Mouse (Mus musculus) midbrain, embryonic 16.5 days (tissue): ENCODE results near the gene Vps51. TPM values are rescaled to one million over a fixed set of nuclear protein-coding genes. Genes with fewer than 3 reads are reported as not detected.
"Not testable (repeated sequence)": the region's sequence is repeated elsewhere in the genome, so short reads cannot be mapped to it uniquely, and the experiment has no call there.

Experiments
- ATAC-seq: fragments of 200-750 bp; cut with Nextera tagmentation; 2 replicates; pipeline ENCODE4 v1.8.0; 2017; ENCODE audit warnings: moderate TSS enrichment
- H3K27ac ChIP-seq: fragments of 300-500 bp; sonication (generic); 2 replicates; pipeline ENCODE4 v1.5.1; 2014; ENCODE audit warnings: mild to moderate bottlenecking, low read length, mixed read lengths
- H3K27me3 ChIP-seq: fragments of 300-500 bp; sonication (generic); 2 replicates; pipeline ENCODE4 v1.6.1; 2014; ENCODE audit warnings: low read depth, low read length, mixed read lengths; ENCODE audit not compliant: control insufficient read depth, insufficient read depth
- H3K36me3 ChIP-seq: fragments of 300-500 bp; sonication (generic); 2 replicates; pipeline ENCODE4 v1.6.1; 2014; ENCODE audit warnings: mild to moderate bottlenecking, low read length, moderate library complexity, mixed read lengths; ENCODE audit not compliant: control insufficient read depth, insufficient read depth
- H3K4me1 ChIP-seq: fragments of 300-500 bp; sonication (generic); 2 replicates; pipeline ENCODE4 v1.6.1; 2014; ENCODE audit warnings: mild to moderate bottlenecking, low read length, mixed read lengths; ENCODE audit not compliant: control insufficient read depth, insufficient read depth
- H3K4me2 ChIP-seq: fragments of 300-500 bp; sonication (generic); 2 replicates; pipeline ENCODE4 v1.6.1; 2014; ENCODE audit warnings: mild to moderate bottlenecking, low read length, mixed read lengths
- H3K4me3 ChIP-seq: fragments of 300-500 bp; sonication (generic); 2 replicates; pipeline ENCODE4 v1.5.1; 2014; ENCODE audit warnings: low read depth, mild to moderate bottlenecking, low read length, moderate library complexity, mixed read lengths
- H3K9ac ChIP-seq: fragments of 300-500 bp; sonication (generic); 2 replicates; pipeline ENCODE4 v1.6.1; 2014; ENCODE audit warnings: low read depth, low read length, mixed read lengths
- H3K9me3 ChIP-seq: fragments of 300-500 bp; sonication (generic); replicated peaks from 2 replicates; pipeline ENCODE4 v1.6.1; 2014; ENCODE audit warnings: mild to moderate bottlenecking, low read length, mixed read lengths; ENCODE audit not compliant: control insufficient read depth, poor library complexity, severe bottlenecking
- WGBS: fragments of 180-500 bp; shearing (Covaris S2); extraction: QIAGEN DNeasy Blood & Tissue Kit; methylation state at CpG from one replicate; pipeline ENCODE4 v1.1.7; 2014; 5-methylcytosine and 5-hydroxymethylcytosine counted together
- polyA plus RNA-seq: library from polyadenylated mRNA; unstranded; fragments of >200 nt; fragmentation: Nextera tagmentation; extraction: Ambion mirVana; gene quantifications from 2 replicates; pipeline ENCODE4 v1.2.1, GENCODE M21; 2015

Vps51 gene
- polyA plus RNA-seq, 1 experiment from 2014 or later, result 93.9 TPM

DNA sequence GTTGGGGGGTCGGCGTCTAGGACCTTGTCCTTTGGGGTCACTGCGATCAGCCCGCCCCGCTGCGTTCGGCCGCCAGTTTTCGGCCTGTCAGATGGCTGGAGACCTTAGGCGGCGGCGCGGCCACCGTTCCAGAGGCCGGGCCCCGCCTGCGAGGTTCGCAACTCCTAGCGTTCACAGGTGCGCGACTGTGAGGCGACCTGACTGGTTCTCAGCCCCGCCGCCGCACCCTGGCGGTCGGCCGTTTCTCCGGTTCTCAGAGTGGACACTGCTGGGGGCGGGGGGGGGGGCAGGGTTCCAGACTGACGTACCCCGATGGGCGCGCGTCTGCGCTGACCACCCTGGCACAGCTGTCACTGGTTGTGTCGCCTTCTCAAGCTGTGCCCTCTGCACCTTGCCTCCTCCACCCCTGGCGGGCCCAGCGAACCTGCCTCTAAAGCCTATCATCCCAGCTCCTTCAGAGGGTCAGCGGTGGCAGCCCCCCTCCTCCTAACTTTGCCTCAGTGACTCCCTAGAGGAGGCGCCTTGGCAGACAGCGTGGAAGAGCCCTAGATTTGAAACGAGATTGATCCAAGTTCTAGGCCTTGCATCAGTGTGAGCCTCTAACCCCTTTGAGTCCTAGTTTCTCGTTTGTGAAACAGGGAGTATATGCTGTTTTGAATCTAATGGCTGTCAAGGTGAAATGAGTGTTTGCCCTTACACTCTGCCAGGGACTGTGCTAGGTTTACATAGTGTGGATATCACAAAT is 29.7 kb downstream of the Vps51 start:
- Histone ChIP-seq H3K27me3 (no peaks in the 10 kb centered on the region), H3K9me3 (no peaks in the 10 kb centered on the region), H3K4me1 (peaks cover 20% of the 10 kb centered on the region), H3K27ac (peak overlapping the region; percentile 99), H3K9ac (peak overlapping the region; percentile 81), H3K36me3 (peaks cover 34% of the 10 kb centered on the region), H3K4me2 (peak overlapping the region; percentile 94), H3K4me3 (peak overlapping the region; percentile 92)
- peak; percentile 23 for ATAC-seq
- WGBS, result 2% methylated on average over 38 of the region's 44 CpGs

DNA sequence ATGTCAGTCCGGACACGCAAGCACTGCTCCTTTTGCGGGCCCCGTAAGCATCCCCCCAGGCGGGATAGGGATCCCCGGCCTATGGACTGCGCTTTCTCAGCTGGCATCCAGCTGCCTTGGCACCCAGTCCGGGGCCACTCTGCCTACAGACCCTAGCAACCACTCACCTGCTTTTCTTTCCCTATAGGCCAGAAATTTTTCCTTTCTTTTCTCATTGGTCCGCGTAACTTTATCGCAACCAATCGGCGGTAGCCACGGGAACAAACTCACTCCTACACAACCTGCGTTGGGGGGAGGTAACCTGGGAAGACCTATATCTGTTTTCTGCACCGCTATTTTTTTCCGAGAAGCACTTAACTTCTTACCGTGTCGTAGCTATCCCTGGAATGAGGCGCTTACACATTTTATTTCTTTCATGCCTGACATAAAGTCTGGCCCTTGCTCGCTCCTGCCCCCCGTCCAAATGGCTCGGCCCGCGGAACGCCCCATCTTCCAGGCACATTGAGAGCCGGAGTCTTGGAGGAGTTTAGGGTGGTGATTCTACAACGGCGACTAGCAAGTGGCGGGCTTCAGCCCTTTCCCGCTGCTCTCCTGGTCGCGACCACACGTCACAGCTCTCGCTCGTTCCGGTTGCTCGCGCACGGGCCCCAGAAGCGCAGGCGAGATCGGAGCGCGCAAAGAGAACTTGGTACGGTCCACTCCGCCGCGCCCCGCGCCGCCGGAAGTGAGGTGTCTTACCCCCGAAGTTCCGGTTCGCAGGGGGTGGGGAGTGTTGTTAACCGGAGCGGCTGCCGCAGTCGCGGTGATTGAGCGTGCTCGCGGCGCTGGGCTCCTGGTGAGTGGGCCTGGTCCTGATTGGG is 30.5 kb downstream of the Vps51 start, which contains the start of gene Syvn1:
Gene Syvn1, plus strand, starts transcription at position 283 of the 860 bp plus-strand sequence.
- Histone ChIP-seq H3K27me3 (no peaks in the 10 kb centered on the region), H3K4me1 (peaks cover 20% of the 10 kb centered on the region), H3K9ac (peak within 1 kb of the TSS; percentile 81), H3K36me3 (peaks cover 29% of the 10 kb centered on the region), H3K4me2 (peak within 1 kb of the TSS; percentile 94), H3K4me3 (peak within 1 kb of the TSS; percentile 92), H3K27ac (peak within 1 kb of the TSS; percentile 99), H3K9me3 (no peaks in the 10 kb centered on the region)
- ATAC-seq, result peak; percentile 91
- under 1% methylated on average over 65 of the region's 65 CpGs for WGBS

DNA sequence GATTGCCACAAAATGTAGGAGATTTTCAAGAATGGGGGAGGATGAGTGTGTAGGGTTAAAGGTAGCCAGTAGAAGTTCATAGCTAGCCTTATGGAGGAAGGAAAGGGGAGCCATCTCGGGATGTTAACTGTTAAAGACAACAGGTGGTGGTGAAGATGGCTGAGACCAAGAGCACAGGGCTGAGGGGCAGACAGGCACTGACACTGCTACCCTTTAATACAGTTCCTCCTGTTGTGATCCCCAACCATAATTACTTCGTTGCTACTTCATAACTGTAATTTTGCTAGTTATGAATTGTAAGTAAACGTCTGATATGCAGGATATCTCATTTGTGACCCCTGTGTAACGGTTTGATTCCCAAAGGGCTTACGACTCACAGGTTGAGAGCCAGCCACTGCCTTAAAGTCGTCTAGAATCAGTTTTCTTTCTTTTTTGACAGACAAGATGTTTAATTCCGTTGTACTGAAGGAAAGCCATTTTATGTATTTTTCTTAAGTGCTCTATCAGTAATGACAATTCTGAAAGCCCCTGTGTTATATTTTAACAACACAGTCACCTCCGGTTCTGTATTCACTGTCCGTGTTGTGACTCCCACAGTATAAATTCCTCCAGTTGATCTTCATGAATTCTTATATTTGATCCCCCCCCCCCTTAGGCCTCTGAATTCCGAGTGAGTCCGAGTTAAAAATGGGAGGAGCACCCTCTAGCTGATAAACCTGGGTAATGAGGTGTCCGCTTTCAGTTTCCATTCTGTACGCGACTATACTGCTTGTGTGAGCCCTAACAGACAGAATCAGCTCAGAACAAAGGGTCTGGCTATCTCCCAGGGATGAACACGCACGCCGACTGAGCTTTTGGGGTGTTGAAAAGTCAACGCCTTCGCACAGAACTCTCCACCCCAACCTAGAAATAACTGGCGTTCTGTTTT is 31.4 kb downstream of the Vps51 start:
- H3K27me3 ChIP-seq, result no peaks in the 10 kb centered on the region
- H3K9me3 ChIP-seq, result no peaks in the 10 kb centered on the region
- peak overlapping the region; percentile 81 for H3K9ac ChIP-seq
- H3K27ac ChIP-seq, result peak overlapping the region; percentile 99
- H3K4me1 ChIP-seq, result peaks cover 20% of the 10 kb centered on the region
- peak overlapping the region; percentile 92 for H3K4me3 ChIP-seq
- H3K4me2 ChIP-seq, result peak overlapping the region; percentile 94
- ATAC-seq, result peak; percentile 44
- 19% methylated on average over 20 of the region's 20 CpGs for WGBS
- peaks cover 23% of the 10 kb centered on the region for H3K36me3 ChIP-seq

DNA sequence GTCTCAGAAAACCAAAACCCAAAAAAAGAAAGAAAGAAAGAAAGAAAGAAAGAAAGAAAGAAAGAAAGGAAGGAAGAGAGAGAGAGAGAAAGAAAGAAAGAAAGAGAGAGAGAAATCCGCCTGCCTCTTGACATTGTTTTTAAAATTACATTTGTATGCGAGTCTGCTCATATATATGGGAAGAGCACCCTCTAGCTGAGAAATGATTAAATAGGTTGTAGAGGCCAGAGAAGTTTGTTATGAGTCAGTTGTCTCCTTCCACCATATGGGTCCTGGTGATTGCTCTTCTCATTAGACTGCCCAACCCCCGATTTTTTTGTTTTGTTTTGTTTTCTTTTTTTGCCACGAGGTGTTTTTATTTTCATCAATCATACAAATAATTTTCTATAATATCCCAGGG is 32.9 kb downstream of the Vps51 start:
- not testable (repeated sequence) for H3K27ac ChIP-seq, H3K36me3 ChIP-seq, H3K27me3 ChIP-seq, ATAC-seq, H3K9me3 ChIP-seq, H3K4me3 ChIP-seq, H3K9ac ChIP-seq, H3K4me2 ChIP-seq
- 63% methylated on average over 4 of the region's 4 CpGs for WGBS
- peaks cover 20% of the 10 kb centered on the region for H3K4me1 ChIP-seq

DNA sequence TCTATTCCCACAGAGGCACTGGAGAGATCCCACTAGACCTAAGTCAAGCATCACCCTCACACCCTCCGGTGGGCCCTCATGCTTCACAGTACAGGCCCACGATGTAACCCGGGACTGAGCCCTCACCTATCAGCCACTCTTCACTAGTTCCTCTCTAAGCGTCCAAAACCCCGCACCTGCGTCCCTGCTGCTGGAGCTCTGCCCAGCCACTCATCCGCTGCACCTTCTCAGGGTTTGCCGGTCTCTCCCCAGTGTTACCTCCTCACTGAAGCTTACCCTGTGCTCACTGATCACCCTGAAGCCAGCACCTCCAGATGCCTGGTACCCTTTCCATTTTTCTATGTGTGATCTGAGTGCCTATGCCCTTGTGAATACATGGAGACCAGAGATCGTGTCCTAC is 34.7 kb downstream of the Vps51 start:
- H3K4me1 ChIP-seq, result peaks cover 8% of the 10 kb centered on the region
- 82% methylated on average over 9 of the region's 9 CpGs for WGBS
- H3K27me3 ChIP-seq, result no peaks in the 10 kb centered on the region
- H3K4me3 ChIP-seq, result no peak overlapping the region
- H3K36me3 ChIP-seq, result no peaks in the 10 kb centered on the region
- no peaks in the 10 kb centered on the region for H3K9me3 ChIP-seq
- no peak for ATAC-seq
- H3K9ac ChIP-seq, result no peak overlapping the region
- no peak overlapping the region for H3K27ac ChIP-seq
- no peak overlapping the region for H3K4me2 ChIP-seq

DNA sequence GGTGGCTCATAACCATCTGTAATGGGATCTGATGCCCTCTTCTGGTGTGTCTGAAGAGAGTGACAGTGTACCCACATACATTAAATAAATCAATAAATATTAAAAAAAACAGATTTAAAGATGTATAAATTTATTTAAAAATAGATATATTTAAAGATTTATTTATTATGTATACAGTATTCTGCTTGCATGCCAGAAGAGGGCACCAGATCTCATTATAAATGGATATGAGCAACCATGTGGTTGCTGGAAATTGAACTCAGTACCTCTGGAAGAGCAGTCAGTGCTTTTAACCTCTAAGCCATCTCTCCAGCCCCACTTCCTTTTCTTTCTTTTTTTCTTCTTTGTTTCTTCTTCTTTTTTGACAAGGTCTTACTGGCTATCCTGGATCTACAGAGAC is 37.0 kb downstream of the Vps51 start:
- no peaks in the 10 kb centered on the region for H3K9me3 ChIP-seq
- ATAC-seq, result no peak
- H3K9ac ChIP-seq, result no peak overlapping the region
- H3K4me3 ChIP-seq, result no peak overlapping the region
- H3K27ac ChIP-seq, result no peak overlapping the region
- peaks cover under 1% of the 10 kb centered on the region; the same call in 1 of the 2 replicates for H3K4me1 ChIP-seq
- H3K27me3 ChIP-seq, result no peaks in the 10 kb centered on the region
- H3K36me3 ChIP-seq, result no peaks in the 10 kb centered on the region
- H3K4me2 ChIP-seq, result no peak overlapping the region

DNA sequence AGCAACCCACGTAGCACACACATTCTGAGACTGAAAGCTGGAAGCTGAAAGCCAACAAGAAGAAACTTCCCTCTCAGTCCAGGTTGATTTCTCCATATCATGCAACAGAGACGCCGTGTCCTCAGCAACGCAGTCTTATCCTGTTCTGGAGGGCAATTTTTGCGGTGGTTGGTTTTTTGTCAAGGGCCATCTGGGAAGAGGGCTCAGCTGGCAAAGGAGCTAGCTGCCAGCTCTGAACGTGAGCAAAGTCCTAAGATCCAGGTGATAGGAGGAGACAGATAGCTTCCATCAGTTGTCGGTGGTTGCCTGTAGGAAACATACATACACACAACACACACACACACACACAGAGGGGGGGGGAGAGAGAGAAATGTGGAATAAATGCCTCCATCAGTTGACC is 38.7 kb downstream of the Vps51 start:
- Histone ChIP-seq H3K9ac (no peak overlapping the region), H3K4me3 (no peak overlapping the region), H3K9me3 (no peaks in the 10 kb centered on the region), H3K4me1 (no peaks in the 10 kb centered on the region), H3K27me3 (no peaks in the 10 kb centered on the region), H3K36me3 (no peaks in the 10 kb centered on the region), H3K4me2 (no peak overlapping the region), H3K27ac (no peak overlapping the region)
- no peak for ATAC-seq
- WGBS, result 85% methylated on average over 7 of the region's 7 CpGs

DNA sequence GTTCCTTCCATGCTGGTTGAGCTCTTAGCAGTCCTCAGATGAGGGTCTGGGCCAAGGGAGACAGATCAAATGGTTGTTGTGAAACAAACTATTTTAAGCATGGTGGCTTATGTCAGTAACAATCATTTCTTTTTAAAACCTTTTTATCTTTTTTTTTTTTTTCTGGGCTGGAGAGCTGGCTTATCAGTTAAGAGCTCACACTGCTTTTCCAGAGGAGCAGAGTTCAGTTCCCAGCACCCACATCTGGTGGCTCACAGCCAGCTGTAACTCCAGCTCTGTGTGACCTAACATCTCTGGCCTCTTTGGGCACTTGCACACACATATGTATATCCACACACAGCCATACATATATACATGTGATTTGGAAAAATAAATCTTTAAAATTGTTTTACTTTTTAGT is 39.3 kb downstream of the Vps51 start:
- H3K4me3 ChIP-seq, result no peak overlapping the region
- H3K4me2 ChIP-seq, result no peak overlapping the region
- no peaks in the 10 kb centered on the region for H3K36me3 ChIP-seq
- H3K9ac ChIP-seq, result no peak overlapping the region
- no peaks in the 10 kb centered on the region for H3K9me3 ChIP-seq
- no peaks in the 10 kb centered on the region for H3K4me1 ChIP-seq
- ATAC-seq, result no peak
- H3K27me3 ChIP-seq, result no peaks in the 10 kb centered on the region
- H3K27ac ChIP-seq, result no peak overlapping the region
